Mouse (Mus musculus): ENCODE measurements at regions not wholly inside any gene's neighbourhood (a gene's known extent, or its start where the extent isn't known, plus 50 kb on each side); places are given as distances from the start of the nearest gene placed in this dataset.

DNA sequence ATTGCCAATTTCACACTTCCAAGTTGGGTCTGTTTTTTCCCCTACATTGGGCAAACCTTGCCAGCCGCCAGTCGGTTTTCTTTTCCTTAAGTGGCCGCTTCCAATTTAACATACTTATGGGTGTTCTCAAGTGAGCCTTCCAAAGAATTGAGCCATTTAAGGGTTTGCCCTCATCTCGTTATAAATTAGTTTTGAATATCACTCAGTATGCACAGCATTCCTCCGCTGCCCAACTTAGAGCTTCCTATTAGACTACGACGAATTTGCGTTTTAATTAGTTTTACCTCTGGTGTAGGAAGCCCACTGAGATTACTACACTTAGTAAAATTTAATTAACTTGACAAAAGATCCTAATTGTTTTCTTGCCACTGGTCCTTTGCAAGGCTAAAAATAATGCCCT is 209.9 kb downstream of the Cdh11 start:
- no peak for DNase-seq (ENCODE audit: low read depth, low spot score)

DNA sequence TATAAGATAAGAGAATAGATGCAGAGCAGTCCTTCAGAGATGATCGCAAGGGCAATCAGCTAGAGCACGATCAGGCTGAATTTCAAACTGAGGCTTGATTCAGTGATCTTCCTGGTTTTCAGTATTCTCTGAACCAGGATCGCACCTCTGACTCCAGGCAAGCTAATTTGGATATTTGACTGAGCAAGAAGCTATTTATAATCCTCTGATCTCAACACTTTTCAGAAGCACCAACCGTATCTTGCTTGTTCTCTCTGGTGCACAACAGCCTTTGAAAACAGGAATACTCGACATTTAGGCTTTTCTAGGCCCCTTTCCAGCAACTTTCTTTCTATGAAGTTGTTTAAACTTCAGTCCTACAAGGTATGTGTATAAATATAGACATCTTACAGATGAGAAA is 217.7 kb downstream of the Cdh11 start:
- no peak for DNase-seq (ENCODE audit: low read depth, low spot score)

DNA sequence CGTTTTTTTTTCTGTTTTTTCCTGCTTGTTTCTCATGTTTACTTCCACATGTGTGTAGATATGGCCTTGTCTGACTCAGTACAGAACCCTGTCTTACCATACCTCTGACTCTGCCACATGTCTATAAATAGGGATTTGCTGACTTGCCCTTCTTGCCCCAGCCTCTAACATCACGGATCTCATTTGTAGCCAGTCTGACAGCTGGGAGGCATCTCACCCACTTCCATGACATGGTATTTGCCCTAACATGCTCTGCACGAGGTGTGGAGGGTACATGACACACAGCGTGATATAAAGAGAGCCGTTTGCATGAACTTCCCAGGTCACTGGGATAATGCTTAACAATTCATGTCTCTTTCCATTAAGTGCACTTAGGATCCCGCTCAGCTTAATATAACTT is 231.2 kb downstream of the Cdh11 start:
- DNase-seq (ENCODE audit: low read depth, low spot score): no peak

DNA sequence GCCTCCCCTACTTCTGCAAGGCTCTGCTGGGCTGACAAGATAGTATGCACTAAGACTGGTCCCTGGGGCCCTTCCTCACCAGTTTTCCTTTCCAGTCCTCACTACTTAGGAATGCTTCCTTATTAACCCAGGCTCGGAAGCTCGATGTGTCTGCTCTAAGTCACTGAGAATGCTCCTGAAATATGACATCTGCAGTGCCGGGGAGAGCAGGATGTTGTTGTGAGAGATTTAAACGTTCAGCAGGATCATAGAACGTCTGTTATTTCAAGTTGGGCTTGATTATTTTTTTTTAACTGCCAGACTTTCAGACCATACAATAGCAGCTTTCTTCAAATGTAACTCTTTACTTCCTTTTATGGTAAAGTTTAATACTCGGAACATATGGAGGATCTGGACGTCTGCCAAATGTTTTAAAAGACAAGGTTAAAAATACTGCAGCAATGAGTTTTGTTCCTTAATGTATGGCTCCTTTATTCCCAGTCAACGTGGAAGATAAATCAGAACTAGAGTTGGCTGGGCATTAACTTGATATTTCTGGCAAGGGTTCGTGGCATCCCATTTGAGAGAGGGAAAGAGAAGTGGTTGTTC is 232.0 kb downstream of the Cdh11 start:
- peak; percentile 69 for DNase-seq (ENCODE audit: low read depth, low spot score)

DNA sequence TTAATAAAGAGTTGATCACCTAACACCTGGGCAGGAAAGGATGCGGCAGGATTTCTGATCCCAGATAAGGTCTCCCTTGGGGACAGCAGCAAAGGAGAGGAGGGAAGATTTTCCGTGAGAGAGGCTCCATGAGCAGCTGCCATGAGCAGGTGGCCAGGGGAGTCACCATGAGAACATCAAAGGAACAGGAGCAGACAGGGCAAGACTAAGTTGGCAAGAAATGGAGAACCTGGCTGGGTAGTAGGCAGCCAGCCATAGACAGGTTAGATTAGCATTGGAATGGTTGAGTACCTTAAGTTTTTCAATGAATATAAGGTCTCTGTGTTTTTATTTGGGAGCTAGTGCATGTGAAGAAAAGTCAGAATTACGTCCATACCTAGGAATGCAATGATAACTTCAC is 246.6 kb downstream of the Cdh11 start:
- DNase-seq (ENCODE audit: low read depth, low spot score): no peak

DNA sequence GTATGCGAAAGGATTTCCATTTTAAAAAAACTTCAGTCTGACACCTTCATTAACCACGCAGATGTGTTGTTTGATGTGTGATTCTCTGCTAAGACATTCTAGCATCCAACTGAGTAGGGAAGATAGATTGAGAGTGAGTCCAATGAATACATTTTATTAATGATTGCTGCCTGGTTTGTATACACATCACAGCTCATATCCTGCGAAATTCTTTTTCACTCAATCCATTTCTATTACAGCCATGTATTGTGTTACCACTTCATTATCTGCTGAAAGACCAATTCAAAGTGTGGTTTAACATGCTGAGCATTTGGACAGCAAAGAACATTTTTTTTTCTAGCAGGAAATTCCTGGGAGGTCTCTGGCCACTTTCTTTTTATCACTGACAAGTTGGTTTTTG is 247.4 kb downstream of the Cdh11 start:
- no peak for DNase-seq (ENCODE audit: low read depth, low spot score)

DNA sequence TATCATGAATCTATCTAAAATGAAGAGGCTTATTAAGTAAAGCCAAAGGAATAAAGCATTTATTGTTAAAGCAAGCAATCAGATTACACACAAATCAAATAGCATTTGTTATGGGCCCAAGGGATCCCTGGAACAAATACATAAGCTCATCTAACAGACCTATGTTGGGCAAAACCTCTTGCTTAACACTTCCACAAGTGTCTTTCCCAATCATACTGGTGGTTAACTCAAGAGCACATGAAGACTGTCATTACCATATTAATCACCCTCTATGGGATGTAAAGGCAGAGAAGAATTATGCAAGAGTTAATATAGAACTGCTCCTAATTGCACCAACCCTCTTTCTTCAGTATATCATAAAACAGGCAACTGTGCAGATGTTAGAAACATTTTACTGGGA is 267.0 kb downstream of the Cdh11 start:
- DNase-seq (ENCODE audit: low read depth, low spot score): no peak

DNA sequence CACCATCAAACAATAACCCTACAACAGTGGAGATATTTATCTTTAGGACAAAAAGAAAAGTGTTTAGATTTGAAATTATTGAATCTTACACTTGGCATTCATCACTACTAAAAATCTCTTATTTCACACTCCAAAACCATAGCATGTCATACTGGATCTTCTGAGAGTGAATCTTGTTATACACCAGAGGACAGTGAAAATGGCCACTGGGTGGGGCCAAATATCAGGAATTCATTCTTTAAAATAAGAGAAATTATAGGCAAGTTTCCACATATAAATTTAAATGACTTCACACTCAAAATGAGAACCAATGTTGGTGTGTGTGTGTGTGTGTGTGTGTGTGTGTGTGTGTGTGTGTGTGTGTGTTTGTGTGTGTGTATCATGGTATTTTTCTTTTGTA is 269.7 kb downstream of the Cdh11 start:
- DNase-seq (ENCODE audit: low read depth, low spot score): no peak

DNA sequence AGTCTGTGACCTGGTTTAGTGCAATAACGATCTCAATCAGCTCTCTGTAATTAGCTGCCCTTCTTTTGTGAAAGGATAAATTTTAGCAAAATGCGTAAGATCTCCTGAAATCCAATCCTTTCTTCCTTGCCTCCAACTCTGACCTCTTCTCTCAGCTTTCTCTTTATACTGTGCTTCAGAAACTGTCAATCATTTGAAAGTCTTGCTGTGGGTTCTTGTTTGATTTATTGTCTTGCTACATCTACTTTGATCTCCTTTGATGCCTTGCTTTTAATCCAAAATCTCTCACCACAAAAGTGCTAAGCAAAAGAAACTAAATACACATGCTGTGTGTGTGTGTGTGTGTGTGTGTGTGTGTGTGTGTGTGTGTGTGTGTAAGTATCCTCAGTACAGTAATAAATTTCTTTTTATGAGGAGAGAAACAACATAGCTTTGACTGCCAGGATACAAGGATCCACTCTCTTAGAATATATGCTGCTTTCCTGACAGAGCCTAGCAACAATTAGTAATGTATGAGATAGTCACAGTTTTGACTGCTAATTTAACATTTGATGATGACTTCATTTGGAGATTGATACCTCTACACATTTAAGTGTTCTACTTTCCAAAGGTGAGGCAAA is 270.5 kb downstream of the Cdh11 start:
- DNase-seq (ENCODE audit: low read depth, low spot score): no peak

DNA sequence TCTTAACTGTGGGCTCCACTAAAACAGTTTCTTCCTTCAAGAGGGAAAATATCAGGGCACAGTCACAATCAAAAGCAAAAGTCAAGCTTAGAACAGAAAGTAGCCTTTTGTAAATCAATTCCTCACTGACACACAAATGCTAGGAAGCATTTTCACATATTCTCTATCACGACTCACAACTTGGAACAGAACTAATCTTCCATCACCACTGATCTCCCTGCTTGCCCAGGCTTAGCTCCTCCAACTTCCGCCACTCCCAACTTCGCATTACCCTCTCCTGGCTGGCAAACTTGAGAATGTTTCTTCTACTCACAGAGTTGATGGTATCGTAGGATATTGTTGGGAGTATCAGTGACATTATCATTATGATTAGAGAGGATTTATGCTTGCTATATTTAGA is 284.7 kb downstream of the Cdh11 start:
- DNase-seq (ENCODE audit: low read depth, low spot score): no peak

DNA sequence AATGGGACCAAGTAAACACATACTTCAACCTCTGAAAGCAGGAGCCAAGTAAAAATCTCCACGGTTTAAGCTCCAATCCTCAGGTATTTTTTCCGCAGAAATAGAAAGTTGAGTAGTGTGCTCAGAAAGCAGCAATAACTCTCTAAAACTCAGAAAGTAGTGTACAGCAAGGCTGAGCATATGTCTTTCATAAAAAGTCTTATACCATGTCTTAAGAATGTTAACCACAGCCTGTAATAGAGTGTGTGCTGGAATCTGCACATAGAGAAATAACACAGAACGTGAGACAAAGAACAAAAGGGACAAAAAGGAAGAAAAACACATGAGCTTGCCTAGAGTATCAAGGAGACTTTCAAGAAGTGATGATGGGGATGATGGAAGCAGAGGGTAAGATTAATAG is 285.2 kb downstream of the Cdh11 start:
- DNase-seq (ENCODE audit: low read depth, low spot score): no peak

DNA sequence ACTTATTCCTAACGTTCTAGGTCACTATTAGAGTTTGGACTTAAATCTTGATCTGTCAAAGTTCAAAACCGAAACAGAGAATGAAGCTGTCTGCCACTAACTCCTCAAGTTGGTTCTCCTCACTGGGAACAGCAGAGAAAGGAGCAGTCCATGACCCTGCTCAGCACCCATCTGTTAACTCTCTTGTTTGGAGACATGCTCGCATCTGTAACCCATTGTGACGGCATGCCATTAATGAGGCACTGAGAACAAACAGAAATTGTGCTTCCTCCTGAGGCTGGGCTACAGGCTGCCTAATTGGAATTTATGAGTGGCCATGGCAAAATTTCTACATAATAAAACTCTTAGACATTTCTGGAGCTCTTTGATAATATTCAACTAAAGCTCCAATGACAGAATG is 286.4 kb downstream of the Cdh11 start:
- DNase-seq (ENCODE audit: low read depth, low spot score): peak; percentile 17

DNA sequence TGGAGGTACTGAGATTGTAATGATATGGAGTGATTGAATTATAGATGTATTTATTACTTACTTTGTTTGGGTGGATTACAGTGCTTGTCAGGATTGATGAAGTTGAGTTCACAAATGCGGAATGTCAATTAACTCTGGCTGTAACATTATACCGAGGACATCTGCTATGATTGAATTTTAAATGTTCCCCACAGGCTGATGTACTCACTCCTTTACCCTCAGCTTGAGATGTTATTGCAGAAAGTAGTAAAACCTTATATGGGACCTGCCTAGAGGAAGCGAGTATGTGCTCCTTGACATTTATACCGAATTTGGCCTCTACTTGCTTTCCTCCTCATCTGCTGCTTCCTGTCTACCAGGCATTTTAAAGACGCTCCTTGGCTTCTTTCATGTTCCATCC is 288.3 kb downstream of the Cdh11 start:
- no peak for DNase-seq (ENCODE audit: low read depth, low spot score)

DNA sequence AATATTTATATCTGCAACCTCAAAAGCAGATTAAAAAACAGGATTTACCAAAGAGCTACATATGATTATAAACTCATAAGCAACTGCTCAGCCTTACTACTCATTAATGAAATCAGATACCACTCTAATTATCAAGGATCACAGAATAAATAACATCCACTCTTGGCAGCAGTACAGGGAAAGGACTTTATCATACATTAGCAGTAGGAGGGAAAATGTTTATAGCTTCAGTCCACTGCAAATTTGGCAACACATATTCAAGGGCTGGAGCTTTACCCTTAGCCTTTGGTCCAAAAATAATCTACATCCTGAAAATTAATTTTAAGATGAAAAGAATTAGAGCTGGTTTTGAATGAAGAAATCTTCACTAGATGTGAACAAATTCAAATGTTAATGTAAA is 288.7 kb downstream of the Cdh11 start:
- no peak for DNase-seq (ENCODE audit: low read depth, low spot score)

DNA sequence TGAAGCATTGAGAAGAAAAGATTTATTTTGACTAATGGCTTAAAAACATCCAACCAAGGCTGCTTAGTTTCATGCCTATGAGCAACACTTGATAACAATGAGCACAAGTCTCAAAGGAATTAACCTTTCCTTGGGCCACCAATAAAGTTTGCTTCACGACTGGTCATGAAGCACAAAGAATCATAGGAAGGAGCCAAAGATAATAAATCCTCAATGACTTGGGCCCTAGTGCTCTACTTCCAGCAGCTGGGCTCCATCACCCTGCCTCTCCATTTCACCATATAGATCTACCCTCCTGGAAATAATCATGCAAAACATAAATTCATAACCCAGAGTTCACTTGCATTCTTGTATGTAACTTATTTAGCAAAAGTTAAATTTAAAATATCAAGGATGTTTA is 289.4 kb downstream of the Cdh11 start:
- no peak for DNase-seq (ENCODE audit: low read depth, low spot score)

DNA sequence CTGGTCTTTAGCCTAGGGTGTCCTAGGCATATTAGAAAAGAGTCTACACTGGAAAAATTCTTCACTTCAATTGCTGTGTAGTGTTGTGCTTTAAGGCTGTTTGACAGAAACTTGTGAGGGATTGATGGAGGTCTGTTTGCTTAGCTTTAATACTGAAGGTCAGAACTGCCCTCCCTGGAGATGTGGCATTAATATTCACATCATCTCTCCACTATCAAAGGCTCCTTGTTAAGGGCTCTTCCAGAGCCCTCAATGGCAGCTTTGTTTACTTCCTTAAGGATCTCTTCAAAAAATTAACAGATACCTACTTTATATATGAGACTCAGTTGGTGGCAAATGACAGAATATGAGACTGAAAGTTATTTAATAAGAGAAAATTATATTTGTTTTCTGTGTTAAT is 294.4 kb downstream of the Cdh11 start:
- DNase-seq (ENCODE audit: low read depth, low spot score): no peak

DNA sequence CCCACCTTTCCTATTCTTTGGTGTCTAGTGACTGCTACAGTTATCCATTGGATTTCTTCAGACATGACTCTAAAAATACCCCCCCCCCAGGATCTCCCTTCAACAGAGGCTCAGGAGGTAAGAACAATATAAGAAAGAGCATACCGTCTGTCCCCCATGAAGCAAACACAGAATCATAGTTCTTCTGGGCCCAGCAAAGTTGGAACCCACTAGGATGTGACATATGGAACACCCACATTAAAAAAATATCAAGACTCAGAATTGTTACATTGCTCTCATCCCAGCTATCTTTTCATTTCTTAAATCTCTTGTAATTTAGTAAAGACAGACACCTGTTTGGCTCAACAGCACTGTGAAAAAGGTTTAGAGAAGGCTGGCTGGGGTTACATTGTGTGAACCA is 297.2 kb downstream of the Cdh11 start:
- DNase-seq (ENCODE audit: low read depth, low spot score): no peak

DNA sequence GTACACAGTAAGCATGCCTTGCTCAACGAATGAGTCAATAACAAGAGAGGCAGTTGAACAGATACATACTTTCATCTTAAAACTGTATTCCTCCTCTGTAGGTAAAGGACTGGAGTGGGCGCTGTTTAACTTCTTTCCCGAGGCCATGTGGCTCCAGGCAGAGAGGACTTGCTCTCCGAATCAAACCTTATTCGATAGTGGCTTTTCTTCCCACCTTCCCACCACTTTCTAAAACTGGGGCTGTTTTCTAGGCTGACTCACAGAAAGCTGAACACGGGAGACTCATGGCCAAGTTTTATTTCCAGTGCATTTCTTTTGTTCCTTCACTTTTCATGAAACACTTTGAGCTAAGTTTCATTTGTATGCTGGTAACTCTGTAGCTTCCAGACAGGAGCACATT is 297.6 kb downstream of the Cdh11 start:
- no peak for DNase-seq (ENCODE audit: low read depth, low spot score)

DNA sequence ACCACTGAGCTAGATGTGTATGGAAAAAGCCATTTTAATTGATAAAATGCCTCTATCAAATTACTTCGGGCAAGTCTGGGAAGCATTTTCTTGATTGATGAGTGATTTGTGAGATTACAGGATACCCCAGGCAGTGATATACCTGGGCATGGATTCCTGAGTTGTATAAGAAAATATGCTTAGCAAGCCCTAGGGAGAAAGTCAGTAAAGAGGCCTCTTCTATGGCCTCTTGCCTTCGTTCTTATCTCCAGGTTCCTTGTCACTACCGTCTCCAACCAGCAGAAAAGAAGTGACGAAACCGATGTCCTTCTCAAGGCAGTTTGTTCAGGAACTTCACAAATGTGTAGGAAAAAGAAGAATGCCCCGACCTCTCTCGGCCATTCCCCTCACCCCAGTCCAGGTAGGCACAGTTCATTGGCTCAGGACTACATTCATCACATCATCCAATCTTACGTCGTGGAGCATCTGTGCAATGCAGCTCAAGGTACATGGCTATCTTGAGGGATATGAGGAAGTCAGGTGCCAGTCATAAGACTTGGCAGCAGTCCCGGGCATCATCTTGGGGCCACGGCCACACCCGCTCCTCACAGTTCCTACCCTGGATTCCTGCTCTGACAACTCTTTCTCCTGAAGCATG is 310.2 kb downstream of the Cdh11 start:
- DNase-seq (ENCODE audit: low read depth, low spot score): no peak

DNA sequence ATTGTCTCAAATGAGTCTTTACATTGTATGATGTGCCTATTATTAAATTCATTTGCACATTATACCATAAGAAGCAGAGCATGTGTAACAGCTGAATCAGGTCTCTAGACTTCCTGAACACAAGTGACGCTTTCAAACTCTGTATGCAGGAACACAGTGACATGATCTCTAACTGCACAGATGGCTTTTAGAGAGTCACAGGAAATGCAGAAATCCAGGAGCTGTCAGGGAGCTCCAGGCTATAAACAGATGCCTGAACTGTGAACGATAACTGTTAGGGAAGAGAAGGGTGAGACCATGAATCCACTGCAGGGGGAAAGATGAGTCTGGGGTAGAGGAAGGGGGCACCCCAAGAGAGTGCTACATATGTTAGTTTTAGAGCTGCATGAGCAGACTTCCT is 311.2 kb downstream of the Cdh11 start:
- no peak for DNase-seq (ENCODE audit: low read depth, low spot score)

DNA sequence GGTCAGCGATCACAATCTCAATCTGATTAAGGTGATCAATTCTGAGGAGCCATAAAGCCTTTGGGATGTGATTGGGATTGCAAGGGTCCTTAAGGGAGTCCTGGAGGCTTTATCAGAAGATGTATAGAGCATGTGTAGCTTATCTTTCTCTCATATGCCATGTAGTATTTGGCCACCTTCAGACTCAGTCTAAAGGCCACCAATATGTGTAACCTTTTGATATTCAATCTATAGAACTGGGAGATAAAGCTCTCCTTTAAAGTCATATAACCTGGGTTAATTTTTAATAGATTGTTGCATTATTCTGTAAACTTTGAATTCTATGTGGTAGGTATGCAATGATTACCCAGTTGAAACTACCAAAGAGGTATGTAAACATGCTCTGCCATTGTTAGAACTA is 314.1 kb downstream of the Cdh11 start:
- DNase-seq (ENCODE audit: low read depth, low spot score): no peak

DNA sequence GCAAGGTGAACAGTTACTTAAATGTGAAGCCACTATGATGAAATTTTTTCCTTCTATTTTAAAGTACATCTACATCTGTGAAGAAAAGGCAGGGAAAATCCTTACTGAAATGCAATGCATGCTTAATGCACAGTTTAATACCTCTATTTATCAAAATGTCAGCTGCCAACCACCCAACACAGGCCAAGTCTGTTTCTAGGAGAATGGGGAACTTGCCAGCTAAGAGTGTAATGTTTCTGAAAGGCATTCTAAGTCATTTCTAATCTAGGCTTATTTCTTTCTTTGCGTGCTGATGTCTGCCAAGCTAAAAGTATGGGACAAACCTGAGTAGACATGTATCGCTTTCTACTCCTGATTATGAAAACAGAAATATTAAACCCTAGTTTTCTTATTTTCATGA is 322.8 kb downstream of the Cdh11 start:
- DNase-seq (ENCODE audit: low read depth, low spot score): no peak

DNA sequence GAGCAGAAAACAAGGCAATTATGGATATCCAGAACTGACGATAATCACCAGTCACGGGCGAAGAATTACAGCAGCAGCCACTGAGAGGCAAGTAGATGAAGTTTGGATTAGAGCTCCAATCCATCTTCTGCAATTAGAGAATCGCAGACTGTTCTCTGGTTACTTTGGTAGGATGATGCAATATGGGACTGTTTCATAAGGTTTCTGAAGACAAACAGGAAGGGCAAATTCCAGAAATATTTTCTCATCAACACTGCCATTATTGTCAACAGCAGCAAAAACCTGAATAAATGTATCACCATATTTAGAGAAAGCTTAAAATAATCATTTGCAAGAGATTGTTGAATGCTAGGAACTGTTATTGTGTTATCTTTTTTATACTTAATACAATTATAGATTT is 342.4 kb downstream of the Cdh11 start:
- no peak for DNase-seq (ENCODE audit: low read depth, low spot score)

DNA sequence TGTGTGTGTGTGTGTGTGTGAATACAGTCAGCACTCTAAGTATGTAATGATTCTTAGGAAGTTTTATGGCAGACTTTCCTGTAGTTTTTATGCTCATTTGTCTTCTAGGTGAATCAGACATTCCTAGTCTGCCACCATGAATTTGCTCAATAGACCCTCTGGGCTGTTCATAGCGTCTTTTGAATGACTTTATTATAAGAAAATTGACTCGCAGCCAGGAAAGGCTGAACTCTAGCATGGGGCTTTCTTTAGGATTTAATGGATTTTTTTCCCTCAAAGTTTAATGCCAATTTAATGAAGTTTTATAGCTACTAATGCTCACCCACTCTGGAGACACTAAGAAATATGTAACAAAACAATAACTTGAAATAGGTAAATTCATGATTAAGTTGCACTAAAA is 363.6 kb downstream of the Cdh11 start:
- DNase-seq (ENCODE audit: low read depth, low spot score): no peak

Data from embryo, embryonic 11.5 days (tissue).